Mouse (Mus musculus) ovary, adult 18-20 months (tissue): ENCODE results near the gene Morn4.

Experiments used
- DNase-seq: peaks from one replicate; pipeline ENCODE4 v3.0.0; 2022; ENCODE audit warnings: low spot score, mixed read lengths

The Morn4 gene

GRCm38 (mm10) chr19:42043988-42044387 is 42.2 kb downstream of the Morn4 start:
- no peak for DNase-seq

DNA sequence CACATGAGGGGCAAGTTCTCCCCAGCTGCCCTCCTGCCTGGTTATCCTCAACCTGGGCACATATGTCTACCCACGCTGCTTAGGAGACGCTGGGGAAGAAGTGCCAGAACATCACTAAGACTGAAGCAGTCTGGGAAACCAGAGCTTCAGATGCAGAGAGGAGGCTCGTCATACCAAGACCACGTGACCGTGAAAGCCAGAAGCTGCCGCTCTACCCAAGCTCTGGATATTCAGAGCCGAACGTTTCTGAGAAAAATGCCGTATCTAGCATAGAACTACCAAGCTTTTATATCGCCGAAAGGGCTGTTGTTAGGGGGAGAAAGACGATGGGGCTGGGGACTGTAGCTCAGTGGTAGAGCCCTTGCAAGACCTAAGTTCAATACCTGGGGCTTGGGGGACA is 47.8 kb downstream of the Morn4 start:
- no peak for DNase-seq

DNA sequence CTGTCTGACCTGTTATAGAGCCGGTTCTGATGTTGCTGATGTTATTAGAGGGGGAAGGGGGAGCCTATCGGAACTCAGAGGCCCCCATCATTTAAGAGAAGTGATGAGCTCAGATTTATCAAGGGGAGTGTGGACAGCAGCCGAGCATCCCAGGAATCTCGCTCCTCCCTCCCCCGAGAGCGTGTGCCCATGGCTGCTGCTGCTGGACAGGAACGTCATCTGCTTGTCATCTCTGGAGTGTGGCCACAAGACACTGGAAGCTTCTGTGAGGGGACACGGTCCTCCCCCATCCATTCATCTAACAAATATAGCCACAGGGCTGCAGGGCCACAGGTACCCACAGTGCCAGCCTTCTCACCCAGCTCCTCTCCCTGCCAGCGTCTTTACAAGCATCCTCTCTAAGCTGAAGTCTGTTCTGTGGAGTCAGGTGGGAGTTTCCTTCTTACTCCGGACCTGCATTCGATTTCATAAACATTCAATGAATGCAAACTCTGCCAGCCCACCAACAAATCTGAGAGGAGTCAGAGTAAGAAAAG is 48.9 kb downstream of the Morn4 start:
- no peak for DNase-seq

DNA sequence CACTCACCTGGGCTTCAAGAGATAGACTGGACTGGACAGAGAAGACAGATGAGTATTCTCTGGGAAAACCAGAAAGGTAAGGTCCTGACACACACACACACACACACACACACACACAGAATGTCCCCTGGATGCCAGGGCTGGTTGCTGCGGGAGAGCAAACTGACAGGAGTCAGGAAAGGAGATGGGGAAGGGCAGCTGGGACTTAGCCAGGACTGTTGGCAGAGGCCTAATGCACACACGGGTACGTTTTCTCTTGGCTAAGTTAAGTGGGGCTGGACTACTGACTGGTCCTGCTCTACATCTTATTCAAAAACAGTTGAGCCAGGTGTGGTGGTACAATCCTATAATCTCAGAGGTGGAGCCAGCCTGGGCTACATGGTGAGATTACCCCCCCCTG is 49.8 kb downstream of the Morn4 start:
- no peak for DNase-seq

DNA sequence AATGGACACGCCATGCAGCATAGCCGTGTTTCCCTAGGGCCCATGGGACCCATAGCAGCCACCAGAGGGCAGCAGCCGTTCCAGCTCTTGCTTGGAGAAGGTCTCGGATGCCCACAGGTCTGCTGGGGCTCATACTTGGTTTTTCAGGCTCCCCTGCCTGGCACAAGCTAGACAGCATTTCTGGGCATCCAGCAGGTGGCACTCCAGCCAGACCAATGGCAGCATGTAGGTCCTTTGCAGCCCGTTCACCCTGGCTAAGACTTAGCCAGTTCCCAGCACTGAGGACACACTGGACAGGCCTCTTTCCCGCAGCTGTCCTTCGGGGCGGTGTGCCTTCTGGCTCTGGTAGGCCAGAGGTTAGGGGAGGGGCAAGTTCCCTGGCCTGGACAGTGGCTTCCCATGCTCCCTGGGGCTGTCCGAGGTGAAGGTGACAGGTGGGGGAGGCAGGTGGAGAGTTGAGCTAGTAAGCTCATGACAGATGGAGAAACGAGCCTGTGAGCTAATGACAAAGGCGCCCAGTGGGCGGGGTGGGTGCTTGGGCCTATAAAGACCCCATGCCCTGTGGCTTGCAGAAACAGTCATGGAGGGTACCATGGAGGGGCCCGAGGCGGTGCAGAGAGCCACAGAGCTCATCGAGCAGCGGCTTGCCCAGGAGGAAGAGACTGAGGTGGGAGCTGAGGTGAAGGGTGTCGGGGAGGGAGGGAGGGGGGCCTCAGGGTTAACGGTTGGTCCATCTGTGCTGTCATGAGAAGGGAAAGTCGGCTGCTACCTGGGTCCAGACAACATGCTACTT is 50.5 kb downstream of the Morn4 start, which contains the start of gene Ankrd2:
Gene Ankrd2 (plus strand): TSS at position 545 of the 793 bp plus-strand sequence.
- peak; percentile 83 for DNase-seq

- no peak for DNase-seq
Measured at GRCm38 (mm10) chr19:42034881-42035455, 51.2 kb downstream of the Morn4 start.

- DNase-seq: no peak
Measured at GRCm38 (mm10) chr19:42034146-42034775, 51.9 kb downstream of the Morn4 start.

DNA sequence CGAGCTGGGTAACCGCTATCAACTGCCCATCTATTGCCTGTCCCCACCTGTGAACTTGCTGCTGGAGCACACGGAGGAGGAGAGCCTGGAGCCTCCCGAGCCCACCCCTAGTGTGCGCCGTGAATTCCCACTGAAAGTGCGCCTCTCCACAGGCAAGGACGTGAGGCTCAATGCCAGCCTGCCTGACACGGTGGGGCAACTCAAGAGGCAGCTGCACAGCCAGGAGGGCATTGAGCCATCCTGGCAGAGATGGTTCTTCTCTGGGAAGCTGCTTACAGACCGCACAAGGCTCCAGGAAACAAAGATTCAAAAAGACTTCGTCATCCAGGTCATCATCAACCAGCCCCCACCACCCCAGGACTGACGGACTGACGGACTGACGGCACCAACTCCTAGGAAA is 52.5 kb downstream of the Morn4 start:
- no peak for DNase-seq

DNA sequence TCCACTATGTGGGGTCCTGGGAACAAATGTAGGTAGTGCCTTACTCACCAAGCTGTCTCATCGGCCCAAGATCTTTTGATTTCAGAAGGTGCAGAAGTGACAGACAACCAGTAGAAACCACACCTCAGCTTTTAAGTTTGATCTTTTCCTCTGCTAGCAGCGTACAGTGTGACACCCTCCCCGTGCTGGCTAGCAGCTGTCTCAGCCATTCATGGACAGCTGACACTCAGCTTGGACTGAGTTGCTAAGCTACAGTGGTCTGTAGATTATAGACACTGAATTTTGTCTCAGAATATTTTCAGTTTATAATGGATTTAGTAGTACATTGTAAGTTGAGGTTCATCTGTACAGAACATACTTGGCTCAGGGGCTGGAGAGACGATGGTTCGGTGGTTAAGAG is 55.0 kb downstream of the Morn4 start:
- DNase-seq: no peak

GRCm38 (mm10) chr19:42026158-42026557 is 60.0 kb downstream of the Morn4 start:
- peak; percentile 53 for DNase-seq
